Mouse (Mus musculus) liver, postnatal 0 days (tissue): ENCODE measurements around the gene Scnn1g. TPM values are rescaled to one million over a fixed set of nuclear protein-coding genes. Genes with fewer than 3 reads are reported as not detected.

ENCODE experiments used
- ATAC-seq: fragments of 200-750 bp; cut with Nextera tagmentation; 2 replicates; pipeline ENCODE4 v1.8.0; 2017; ENCODE audit warnings: mild to moderate bottlenecking, moderate library complexity
- DNase-seq: peaks from one replicate; pipeline ENCODE4 v3.0.0-alpha.2; 2016
- H3K27ac ChIP-seq: fragments of 300-500 bp; sonication (generic); 2 replicates; pipeline ENCODE4 v1.5.1; 2014; ENCODE audit warnings: antibody characterized with exemption, moderate library complexity, mild to moderate bottlenecking, low read depth
- H3K27me3 ChIP-seq: fragments of 300-500 bp; sonication (generic); 2 replicates; pipeline ENCODE4 v1.6.1; 2014; ENCODE audit warnings: low read length, control low read depth, mixed read lengths; ENCODE audit not compliant: insufficient read depth
- H3K36me3 ChIP-seq: fragments of 300-500 bp; sonication (generic); replicated peaks from 2 replicates; pipeline ENCODE4 v1.6.1; 2014; ENCODE audit warnings: mild to moderate bottlenecking, control low read depth, low read length, moderate library complexity, mixed read lengths; ENCODE audit not compliant: insufficient read depth
- H3K4me1 ChIP-seq: fragments of 300-500 bp; sonication (generic); 2 replicates; pipeline ENCODE4 v1.6.1; 2014; ENCODE audit warnings: antibody characterized with exemption, mild to moderate bottlenecking, control low read depth; ENCODE audit not compliant: insufficient read depth
- H3K4me2 ChIP-seq: fragments of 300-500 bp; sonication (generic); 2 replicates; pipeline ENCODE4 v1.6.1; 2014; ENCODE audit warnings: low read depth, mild to moderate bottlenecking, low read length, moderate library complexity, mixed read lengths
- H3K4me3 ChIP-seq: fragments of 300-500 bp; sonication (generic); 2 replicates; pipeline ENCODE4 v1.5.1; 2014; ENCODE audit warnings: low read depth, low read length
- H3K9ac ChIP-seq: fragments of 300-500 bp; sonication (generic); replicated peaks from 2 replicates; pipeline ENCODE4 v1.6.1; 2014; ENCODE audit warnings: mild to moderate bottlenecking, moderate library complexity
- H3K9me3 ChIP-seq: fragments of 300-500 bp; sonication (generic); 2 replicates; pipeline ENCODE4 v1.6.1; 2016; ENCODE audit warnings: mild to moderate bottlenecking, control low read depth, low read length, mixed read lengths
- CTCF ChIP-seq: sonication (generic); IDR thresholded peaks from 2 replicates; pipeline ENCODE4 v1.5.1; 2016; ENCODE audit warnings: antibody characterized with exemption, low read depth
- EP300 ChIP-seq: IDR thresholded peaks from 2 replicates; pipeline ENCODE4 v1.6.1; 2016; ENCODE audit warnings: antibody characterized with exemption, low read depth, mild to moderate bottlenecking
- WGBS: fragments of 180-500 bp; shearing (Covaris S2); extraction: QIAGEN DNeasy Blood & Tissue Kit; methylation state at CpG from one replicate; pipeline ENCODE4 v1.1.7; 2014; ENCODE audit not compliant: insufficient replicate concordance; 5-methylcytosine and 5-hydroxymethylcytosine counted together
- polyA plus RNA-seq: library from polyadenylated mRNA; unstranded; fragments of >200 nt; fragmentation: Nextera tagmentation; extraction: Ambion mirVana; gene quantifications from 2 replicates; pipeline ENCODE4 v1.2.1, GENCODE M21; 2015

Scnn1g gene
- polyA plus RNA-seq, 1 experiment from 2014 or later, result not detected

DNA sequence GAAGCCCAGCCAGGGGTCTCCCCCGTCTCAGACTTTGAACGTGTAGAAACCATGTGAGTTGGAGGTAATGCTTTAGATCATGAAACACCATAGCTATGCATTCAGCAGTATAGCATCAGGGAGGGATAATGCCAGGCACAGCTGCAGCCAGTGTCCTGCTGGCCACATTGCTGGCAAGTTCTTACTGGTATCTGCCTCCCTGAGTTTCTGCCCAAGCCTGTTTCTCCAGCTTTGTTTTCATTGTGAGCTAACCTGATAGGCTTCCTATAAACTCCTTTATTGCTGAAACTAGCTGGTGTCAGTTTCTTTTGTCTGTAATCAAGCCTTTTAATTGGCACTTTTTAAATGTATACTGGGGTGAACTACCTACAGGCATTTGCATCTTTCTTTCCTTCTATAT is 23.1 kb upstream of the Scnn1g start:
- Histone ChIP-seq H3K4me2 (no peak overlapping the region), H3K36me3 (no peaks in the 10 kb centered on the region), H3K9ac (no peak overlapping the region), H3K4me3 (no peak overlapping the region), H3K9me3 (no peaks in the 10 kb centered on the region), H3K27ac (no peak overlapping the region), H3K27me3 (peaks cover 16% of the 10 kb centered on the region), H3K4me1 (peaks cover 5% of the 10 kb centered on the region)
- no peak for TF ChIP-seq CTCF
- no peak for TF ChIP-seq EP300
- ATAC-seq (no peak), DNase-seq (no peak)
- 33% methylated on average over 2 of the region's 2 CpGs for WGBS

DNA sequence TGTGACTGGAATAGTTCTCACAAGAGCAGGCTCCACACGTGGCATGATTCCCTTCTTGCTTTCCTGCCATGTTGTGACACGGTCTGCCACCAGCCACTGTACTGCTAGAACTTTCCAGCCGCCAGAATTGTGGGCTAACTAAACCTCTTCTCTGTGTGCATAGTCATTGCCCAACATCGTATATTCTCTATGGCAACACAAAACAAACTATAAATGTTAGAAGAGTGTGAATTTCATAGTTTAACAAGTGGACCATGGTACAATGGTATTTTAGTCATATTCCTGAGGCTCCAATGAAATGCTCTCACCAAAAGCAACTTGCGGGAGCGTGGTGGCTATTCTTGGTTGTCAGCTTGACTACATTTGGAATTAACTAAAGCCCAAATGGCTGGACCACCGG is 17.2 kb upstream of the Scnn1g start:
- DNase-seq (no peak), ATAC-seq (no peak)
- 67% methylated on average over 7 of the region's 7 CpGs for WGBS
- Histone ChIP-seq H3K4me1 (no peaks in the 10 kb centered on the region), H3K27ac (no peak overlapping the region), H3K9ac (no peak overlapping the region), H3K4me3 (no peak overlapping the region), H3K9me3 (no peaks in the 10 kb centered on the region), H3K27me3 (0 out of 2 replicates have a peak, but pooled peaks cover under 1% of the 10 kb centered on the region), H3K36me3 (no peaks in the 10 kb centered on the region), H3K4me2 (no peak overlapping the region)
- TF ChIP-seq CTCF (no peak), EP300 (no peak)

DNA sequence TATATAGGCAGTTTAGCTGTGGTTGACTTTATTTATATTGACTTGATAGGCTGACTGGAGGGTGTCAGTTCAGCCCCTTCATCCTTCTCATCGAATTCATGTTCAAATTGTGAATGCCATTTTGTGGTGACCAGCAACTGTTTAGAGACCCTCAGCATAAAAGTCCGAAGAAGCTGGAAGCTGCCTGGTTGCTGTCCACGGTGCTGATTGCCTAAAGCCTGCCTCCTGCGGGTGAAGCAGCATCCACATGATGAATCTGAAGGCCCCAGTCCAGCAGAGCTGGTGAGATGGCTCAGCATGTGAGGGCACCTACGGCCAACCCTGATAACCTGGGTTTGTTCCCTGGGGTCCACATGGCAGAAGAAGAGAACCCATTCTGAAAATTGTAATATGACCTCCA is 4.1 kb upstream of the Scnn1g start:
- peak; percentile 57 for DNase-seq
- Histone ChIP-seq H3K36me3 (no peaks in the 10 kb centered on the region), H3K4me3 (no peak overlapping the region), H3K27ac (no peak overlapping the region), H3K9ac (no peak overlapping the region), H3K4me1 (0 out of 2 replicates have a peak, but pooled peaks cover 6% of the 10 kb centered on the region), H3K9me3 (no peaks in the 10 kb centered on the region), H3K27me3 (peaks cover 19% of the 10 kb centered on the region), H3K4me2 (no peak overlapping the region)
- TF ChIP-seq EP300 (no peak), CTCF (peak; percentile 19; the same call in 1 of the 2 replicates)
- ATAC-seq, result no peak
- 11% methylated on average over 5 of the region's 5 CpGs for WGBS

DNA sequence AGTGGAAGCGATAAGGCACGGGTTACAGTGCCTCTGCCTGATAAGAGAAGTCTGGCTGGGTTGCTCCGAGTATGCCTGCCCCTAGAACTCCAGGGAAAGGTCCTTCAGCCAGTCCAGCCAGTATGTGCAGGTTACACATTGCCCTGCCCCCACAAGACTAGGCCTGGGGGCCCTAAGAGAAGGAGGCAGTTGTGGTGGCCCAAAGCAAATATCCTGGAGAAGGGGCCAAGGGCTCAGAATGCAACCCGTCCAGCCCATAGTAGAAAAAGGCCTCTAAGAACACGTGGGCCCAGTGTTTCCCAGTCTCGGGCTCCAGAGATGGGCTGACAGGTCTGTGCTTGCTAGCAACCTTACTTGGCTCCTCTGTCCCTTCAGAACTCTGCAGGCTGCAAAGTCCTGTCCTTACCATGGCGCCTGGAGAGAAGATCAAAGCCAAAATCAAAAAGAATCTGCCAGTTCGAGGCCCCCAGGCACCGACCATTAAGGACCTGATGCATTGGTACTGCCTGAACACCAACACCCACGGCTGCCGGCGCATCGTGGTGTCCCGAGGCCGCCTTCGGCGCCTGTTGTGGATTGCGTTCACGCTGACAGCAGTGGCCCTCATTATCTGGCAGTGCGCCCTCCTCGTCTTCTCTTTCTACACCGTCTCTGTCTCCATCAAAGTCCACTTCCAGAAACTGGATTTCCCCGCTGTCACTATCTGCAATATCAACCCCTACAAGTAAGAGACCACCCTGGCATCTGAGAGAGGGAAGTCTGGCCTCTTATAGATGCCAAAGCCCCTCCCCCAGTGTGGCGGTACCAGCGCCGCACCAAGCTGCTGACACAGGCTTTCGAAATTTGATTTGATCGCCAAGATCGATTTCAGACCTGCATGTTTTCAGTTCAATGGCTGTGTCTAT is 3.5 kb downstream of the Scnn1g start:
- Histone ChIP-seq H3K4me3 (no peak overlapping the region), H3K36me3 (no peaks in the 10 kb centered on the region), H3K9me3 (no peaks in the 10 kb centered on the region), H3K27me3 (peaks cover 23% of the 10 kb centered on the region), H3K4me1 (0 out of 2 replicates have a peak, but pooled peaks cover 6% of the 10 kb centered on the region), H3K27ac (no peak overlapping the region), H3K9ac (no peak overlapping the region), H3K4me2 (no peak overlapping the region)
- DNase-seq (no peak), ATAC-seq (no peak)
- 54% methylated on average over 29 of the region's 29 CpGs for WGBS
- TF ChIP-seq CTCF (no peak), EP300 (no peak)

DNA sequence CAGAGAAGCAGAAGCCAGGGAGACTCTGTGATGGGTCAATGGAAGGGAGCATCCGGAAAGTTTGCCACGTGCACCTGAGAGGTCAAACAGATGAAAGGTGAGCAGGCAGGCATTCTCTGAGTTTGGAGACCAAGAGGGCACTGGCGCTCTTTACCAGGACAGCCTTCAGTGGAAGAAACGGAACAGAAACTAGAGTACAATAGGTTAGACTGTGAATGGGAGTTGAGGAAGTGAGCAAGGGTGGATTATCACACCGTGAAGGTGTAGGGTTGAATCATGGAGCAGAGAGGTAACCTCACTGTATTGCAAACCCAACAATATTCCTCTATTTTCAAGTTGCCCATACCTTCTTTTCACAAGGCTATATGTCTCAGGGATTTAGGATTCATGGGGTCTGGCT is 16.0 kb downstream of the Scnn1g start:
- Histone ChIP-seq H3K9ac (no peak overlapping the region), H3K4me1 (no peaks in the 10 kb centered on the region), H3K27ac (no peak overlapping the region), H3K9me3 (no peaks in the 10 kb centered on the region), H3K4me3 (no peak overlapping the region), H3K27me3 (no peaks in the 10 kb centered on the region), H3K4me2 (no peak overlapping the region), H3K36me3 (no peaks in the 10 kb centered on the region)
- no peak for DNase-seq
- no peak for ATAC-seq
- TF ChIP-seq EP300 (no peak), CTCF (no peak)
- 69% methylated on average over 5 of the region's 5 CpGs for WGBS

DNA sequence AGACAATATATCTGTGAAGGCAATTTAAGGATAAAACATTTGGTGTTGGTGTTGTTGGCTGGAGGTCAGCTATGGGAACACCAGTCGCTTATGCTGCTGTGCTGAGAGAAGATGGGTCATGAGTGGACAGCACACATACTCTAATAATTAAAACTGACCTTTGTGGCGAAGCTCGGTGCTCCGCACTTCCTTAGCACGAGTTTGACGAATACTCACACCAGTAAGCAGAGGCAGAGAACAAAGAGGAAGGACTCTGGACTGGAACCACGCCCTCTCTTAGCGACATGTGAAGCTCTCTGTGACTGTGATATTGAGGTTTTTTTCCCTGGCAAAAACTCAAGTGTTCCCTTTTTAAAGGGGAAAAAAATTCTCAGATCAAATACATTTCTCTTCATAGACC is 20.5 kb downstream of the Scnn1g start:
- no peaks in the 10 kb centered on the region for H3K36me3 ChIP-seq
- no peaks in the 10 kb centered on the region for H3K4me1 ChIP-seq
- ATAC-seq (no peak), DNase-seq (no peak)
- H3K4me3 ChIP-seq, result no peak overlapping the region
- no peaks in the 10 kb centered on the region for H3K27me3 ChIP-seq
- WGBS, result 41% methylated on average over 8 of the region's 8 CpGs
- H3K27ac ChIP-seq, result no peak overlapping the region
- no peak overlapping the region for H3K9ac ChIP-seq
- TF ChIP-seq CTCF (no peak), EP300 (no peak)
- no peak overlapping the region for H3K4me2 ChIP-seq
- H3K9me3 ChIP-seq, result no peaks in the 10 kb centered on the region
